Mouse (Mus musculus) ES-E14 (cell line): Measurements from ENCODE around the gene Nos1. TPM values are rescaled to one million over a fixed set of nuclear protein-coding genes. Genes with fewer than 3 reads are reported as not detected.

Source experiments
- DNase-seq: peaks from one replicate; pipeline ENCODE4 v3.0.0-alpha.2; 2013; ENCODE audit warnings: low read depth, low spot score
- H3K27ac ChIP-seq: 2 replicates; pipeline ENCODE4 v1.5.1; 2012; ENCODE audit warnings: low read depth, mild to moderate bottlenecking, low read length, moderate library complexity, mixed read lengths; ENCODE audit not compliant: poor library complexity, insufficient read depth, severe bottlenecking
- H3K36me3 ChIP-seq: 2 replicates; pipeline ENCODE4 v1.6.1; 2012; ENCODE audit warnings: mild to moderate bottlenecking, low read length, moderate library complexity, mixed read lengths; ENCODE audit not compliant: control insufficient read depth, poor library complexity, insufficient read depth, severe bottlenecking
- H3K4me1 ChIP-seq, 2 experiments: fragments of 150-350 bp in 1 of 2; sonication (generic) in 1 of 2; 2 replicates each; pipeline ENCODE4 v1.6.1; 2012; ENCODE audit warnings: low read length in 2 of 2, mild to moderate bottlenecking in 1 of 2, mixed read lengths in 1 of 2; ENCODE audit not compliant: control insufficient read depth in 2 of 2, insufficient read depth in 2 of 2, poor library complexity in 1 of 2
- H3K4me3 ChIP-seq, 2 experiments: fragments of 150-350 bp in 1 of 2; sonication (generic) in 1 of 2; 2 replicates each; pipeline ENCODE4 v1.5.1; 2012; ENCODE audit warnings: low read length in 2 of 2, low read depth in 1 of 2, mild to moderate bottlenecking in 1 of 2, mixed read lengths in 1 of 2; ENCODE audit not compliant: insufficient read depth in 1 of 2, poor library complexity in 1 of 2, severe bottlenecking in 1 of 2
- H3K9ac ChIP-seq: 2 replicates; pipeline ENCODE4 v1.6.1; 2012; ENCODE audit warnings: low read depth, mild to moderate bottlenecking, low read length, mixed read lengths; ENCODE audit not compliant: poor library complexity, insufficient read depth, severe bottlenecking
- H3K9me3 ChIP-seq: fragments of 150-350 bp; sonication (generic); 2 replicates; pipeline ENCODE4 v1.6.1; 2012; ENCODE audit warnings: low read depth, mild to moderate bottlenecking, low read length; ENCODE audit not compliant: control insufficient read depth, insufficient read depth
- CHD2 ChIP-seq: IDR thresholded peaks from 2 replicates; pipeline ENCODE4 v1.6.1; 2014; ENCODE audit warnings: mild to moderate bottlenecking, low read depth, low read length, inconsistent platforms
- HCFC1 ChIP-seq: IDR thresholded peaks from 2 replicates; pipeline ENCODE4 v1.6.1; 2012; ENCODE audit warnings: low read length, inconsistent platforms, borderline replicate concordance; ENCODE audit not compliant: insufficient read depth
- MAFK ChIP-seq: IDR thresholded peaks from 2 replicates; pipeline ENCODE4 v1.6.1; 2014; ENCODE audit warnings: mild to moderate bottlenecking, low read depth, low read length, inconsistent platforms; ENCODE audit not compliant: insufficient read depth
- ZC3H11A ChIP-seq: IDR thresholded peaks from 2 replicates; pipeline ENCODE4 v1.6.1; 2012; ENCODE audit warnings: low read depth, mild to moderate bottlenecking, inconsistent platforms, low read length, borderline replicate concordance
- ZNF384 ChIP-seq: IDR thresholded peaks from 2 replicates; pipeline ENCODE4 v1.6.1; 2012; ENCODE audit warnings: low read depth, low read length, inconsistent platforms
- in situ Hi-C, 2 experiments: fragments of 600-800 bp; cut with MboI; formaldehyde crosslinking; loops; one replicate each; pipeline ENCODE4 v1.15.1; 2025; ENCODE audit warnings: low sequenced_read_pairs in 2 of 2, inconsistent platforms in 1 of 2; ENCODE audit not compliant: unreplicated experiment in 2 of 2
- total RNA-seq: library from RNA; depleted of rRNA; stranded (reverse); fragments of 300-350 nt; gene quantifications from 2 replicates; pipeline ENCODE4 v1.2.3, GENCODE M21; 2012

The Nos1 gene
- total RNA-seq, 1 experiment, result 3.4 TPM

- Histone ChIP-seq H3K4me1 (no peaks in the 10 kb centered on the region), H3K9me3 (no peaks in the 10 kb centered on the region), H3K36me3 (no peaks in the 10 kb centered on the region), H3K27ac (no peak overlapping the region), H3K9ac (no peak overlapping the region), H3K4me3 (no peak overlapping the region)
- TF ChIP-seq ZNF384 (no peak), MAFK (no peak), ZC3H11A (no peak), HCFC1 (no peak), CHD2 (no peak)
- DNase-seq, result no peak
- in situ Hi-C loops, result no loop called here
These were observed 346 bp downstream of the Nos1 start for GRCm38 (mm10) chr5:117781178-117781577.

GRCm38 (mm10) chr5:117790071-117790470 lies 9.2 kb downstream of the Nos1 start:
- no peak for TF ChIP-seq CHD2
- TF ChIP-seq MAFK, result no peak
- TF ChIP-seq ZNF384, result no peak
- TF ChIP-seq ZC3H11A, result no peak
- no peak for TF ChIP-seq HCFC1
- in situ Hi-C loops, result no loop called here
- H3K36me3 ChIP-seq, result no peaks in the 10 kb centered on the region
- no peak overlapping the region for H3K27ac ChIP-seq
- no peak overlapping the region for H3K9ac ChIP-seq
- DNase-seq, result no peak
- no peak overlapping the region for H3K4me3 ChIP-seq
- H3K4me1 ChIP-seq, result no peaks in the 10 kb centered on the region
- no peaks in the 10 kb centered on the region for H3K9me3 ChIP-seq

GRCm38 (mm10) chr5:117791875-117792274 lies 11.0 kb downstream of the Nos1 start:
- Histone ChIP-seq H3K27ac (no peak overlapping the region), H3K4me3 (no peak overlapping the region), H3K9me3 (no peaks in the 10 kb centered on the region), H3K4me1 (no peaks in the 10 kb centered on the region), H3K9ac (no peak overlapping the region), H3K36me3 (no peaks in the 10 kb centered on the region)
- TF ChIP-seq HCFC1 (no peak), CHD2 (no peak), ZNF384 (no peak), MAFK (no peak), ZC3H11A (no peak)
- no peak for DNase-seq
- in situ Hi-C loops, result no loop called here

GRCm38 (mm10) chr5:117800849-117801248 lies 20.0 kb downstream of the Nos1 start:
- H3K36me3 ChIP-seq, result no peaks in the 10 kb centered on the region
- H3K4me1 ChIP-seq, result no peaks in the 10 kb centered on the region
- in situ Hi-C loops, result no loop called here
- no peak for DNase-seq
- no peak overlapping the region for H3K27ac ChIP-seq
- no peak overlapping the region for H3K9ac ChIP-seq
- TF ChIP-seq ZC3H11A, result no peak
- no peak for TF ChIP-seq CHD2
- TF ChIP-seq HCFC1, result no peak
- no peaks in the 10 kb centered on the region for H3K9me3 ChIP-seq
- H3K4me3 ChIP-seq, result no peak overlapping the region

GRCm38 (mm10) chr5:117802071-117802521 lies 21.3 kb downstream of the Nos1 start:
- no peaks in the 10 kb centered on the region for H3K36me3 ChIP-seq

More at GRCm38 (mm10) chr5:117802071-117802521, 21.3 kb downstream of the Nos1 start:
- no peak overlapping the region for H3K27ac ChIP-seq
- no peaks in the 10 kb centered on the region for H3K9me3 ChIP-seq
- H3K9ac ChIP-seq, result no peak overlapping the region
- in situ Hi-C loops, result no loop called here
- TF ChIP-seq ZC3H11A, result no peak
- TF ChIP-seq MAFK, result no peak
- TF ChIP-seq CHD2, result no peak
- TF ChIP-seq ZNF384, result no peak
- no peak for TF ChIP-seq HCFC1
- H3K4me1 ChIP-seq, result no peaks in the 10 kb centered on the region
- no peak overlapping the region for H3K4me3 ChIP-seq
- DNase-seq, result no peak
